Comparison of ENCODE assay signal across 25 mouse cellular contexts in the genomic region with DNA sequence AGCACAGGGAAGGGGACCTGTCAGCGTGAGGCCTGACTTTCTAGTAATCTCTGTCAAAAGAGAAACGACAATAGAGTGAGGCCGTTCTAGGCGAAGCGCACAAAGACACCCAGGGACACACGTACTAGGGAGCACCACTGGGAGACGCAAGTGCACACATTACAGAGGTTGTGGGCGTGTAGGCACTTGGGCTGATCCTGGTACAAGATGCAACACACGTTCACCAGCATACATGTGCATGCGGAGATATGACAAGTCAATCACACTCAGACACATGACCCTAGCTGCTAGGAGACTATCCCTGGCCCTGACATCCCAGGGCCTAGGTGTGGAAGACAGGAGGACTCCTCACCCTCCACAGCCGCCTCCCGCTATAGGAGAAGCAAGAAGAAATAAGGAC.
DNase-seq lines count a peak whose midpoint lies in the region; ATAC-seq and TF ChIP-seq lines count a peak whose summit lies in the region.
"Had no signal": no experiment of that assay in that cellular context is flagged by ENCODE, and none has a peak within 500 bp of the region (broad histone marks: within the 10 kb centered on the region; RNA-seq: fewer than 3 reads in every experiment).

No protein-coding gene starts in this region.

- no peak for ATAC-seq in midbrain, embryonic 13.5 days
- no peak for ATAC-seq in midbrain, embryonic 16.5 days
- ATAC-seq in liver, embryonic 12.5 days: peak; percentile 60
- ATAC-seq: forebrain, postnatal 0 days; intestine, embryonic 15.5 days had no signal

- TF ChIP-seq CTCF in thymus, adult 2 months (IDR thresholded peaks at IDR 0.05; ENCODE audit: borderline replicate concordance, control insufficient read depth, extremely low read depth, insufficient read depth, low read length, poor library complexity): no peak

- no peak overlapping the region for H3K4me3 ChIP-seq in heart, embryonic 10.5 days
- H3K4me3 ChIP-seq in midbrain, embryonic 13.5 days (replicated peaks): no peak overlapping the region
- H3K4me3 ChIP-seq in midbrain, embryonic 16.5 days (ENCODE audit: low read depth, low read length): no peak overlapping the region
- H3K4me3 ChIP-seq in liver, embryonic 12.5 days: no peak overlapping the region
- H3K4me3 ChIP-seq in thymus, adult 2 months (ENCODE audit: control insufficient read depth, insufficient read depth, low read length): no peak overlapping the region
- H3K4me3 ChIP-seq: embryonic facial prominence, embryonic 15.5 days; hindbrain, embryonic 15.5 days; intestine, embryonic 15.5 days; limb, embryonic 15.5 days; lung, embryonic 15.5 days; megakaryocyte, embryonic 14.5 days had no signal

- TF ChIP-seq POLR2A in thymus, adult 2 months (IDR thresholded peaks at IDR 0.05; ENCODE audit: control insufficient read depth, extremely low read depth, insufficient read depth, low read length, poor library complexity): no peak

- H3K4me2 ChIP-seq in midbrain, embryonic 13.5 days (replicated peaks): no peak overlapping the region
- H3K4me2 ChIP-seq in midbrain, embryonic 16.5 days (ENCODE audit: low read length): no peak overlapping the region
- H3K4me2 ChIP-seq in liver, embryonic 12.5 days: peak overlapping the region; percentile 31
- H3K4me2 ChIP-seq: embryonic facial prominence, embryonic 15.5 days; hindbrain, embryonic 15.5 days; intestine, embryonic 15.5 days; limb, embryonic 15.5 days; lung, embryonic 15.5 days had no signal

- DNase-seq in heart, embryonic 10.5 days (ENCODE audit: low spot score): no peak
- DNase-seq in heart, adult 8-10 months (ENCODE audit: low spot score): no peak
- DNase-seq in right cerebral cortex, adult 18-20 months: no peak
- DNase-seq in layer of hippocampus, adult 18-20 months (ENCODE audit: low spot score in 2 of 2): no peak
- DNase-seq in thymus, adult 2 months: no peak
- DNase-seq: adrenal gland, postnatal 14 days; cerebellum, adult 2 months; forebrain, postnatal 0 days; gastrocnemius, postnatal 25 days; heart, adult 18-20 months; kidney, adult 8-10 months; kidney, postnatal 14 days; layer of hippocampus, postnatal 36 days; lung, postnatal 36 days; right cerebral cortex, postnatal 14 days had no signal

- H3K27ac ChIP-seq in heart, embryonic 10.5 days: peak overlapping the region; percentile 78
- H3K27ac ChIP-seq in midbrain, embryonic 13.5 days: peak overlapping the region; percentile 35; the same call in 1 of the 2 replicates
- no peak overlapping the region for H3K27ac ChIP-seq in midbrain, embryonic 16.5 days (ENCODE audit: low read length)
- peak overlapping the region; percentile 70 for H3K27ac ChIP-seq in liver, embryonic 12.5 days
- H3K27ac ChIP-seq in thymus, adult 2 months (ENCODE audit: control insufficient read depth, insufficient read depth, low read length): no peak overlapping the region
- H3K27ac ChIP-seq: embryonic facial prominence, embryonic 15.5 days; hindbrain, embryonic 15.5 days; intestine, embryonic 15.5 days; lung, embryonic 15.5 days; stomach, postnatal 0 days had no signal

- no peak overlapping the region for H3K9ac ChIP-seq in midbrain, embryonic 13.5 days (replicated peaks)
- H3K9ac ChIP-seq in midbrain, embryonic 16.5 days (ENCODE audit: low read depth, low read length): no peak overlapping the region
- no peak overlapping the region for H3K9ac ChIP-seq in liver, embryonic 12.5 days
- H3K9ac ChIP-seq: embryonic facial prominence, embryonic 15.5 days; forebrain, postnatal 0 days; hindbrain, embryonic 15.5 days; intestine, embryonic 15.5 days; limb, embryonic 15.5 days; lung, embryonic 15.5 days had no signal

- H3K27me3 ChIP-seq in heart, embryonic 10.5 days (ENCODE audit: insufficient read depth, poor library complexity, severe bottlenecking): peaks cover 30% of the 10 kb centered on the region
- 0 out of 2 replicates have a peak, but pooled peaks cover 6% of the 10 kb centered on the region for H3K27me3 ChIP-seq in midbrain, embryonic 13.5 days
- no peaks in the 10 kb centered on the region for H3K27me3 ChIP-seq in midbrain, embryonic 16.5 days (ENCODE audit: control insufficient read depth, insufficient read depth, low read depth, low read length)
- no peaks in the 10 kb centered on the region for H3K27me3 ChIP-seq in liver, embryonic 12.5 days (replicated peaks)
- no peaks in the 10 kb centered on the region for H3K27me3 ChIP-seq in thymus, adult 2 months (ENCODE audit: control insufficient read depth, insufficient read depth, low read length)
- H3K27me3 ChIP-seq: embryonic facial prominence, embryonic 15.5 days; hindbrain, embryonic 15.5 days; intestine, embryonic 15.5 days; limb, embryonic 15.5 days; lung, embryonic 15.5 days had no signal

- WGBS in heart, embryonic 10.5 days: 82% methylated on average over 12 of the region's 12 CpGs
- WGBS in midbrain, embryonic 13.5 days: 80% methylated on average over 12 of the region's 12 CpGs
- 72% methylated on average over 12 of the region's 12 CpGs for WGBS in midbrain, embryonic 16.5 days
- 73% methylated on average over 12 of the region's 12 CpGs for WGBS in liver, embryonic 12.5 days (ENCODE audit: insufficient replicate concordance)
- 97% methylated on average over 12 of the region's 12 CpGs for whole genome bisulfite sequencing in thymus, adult 2 months

- no peaks in the 10 kb centered on the region for H3K36me3 ChIP-seq in heart, embryonic 10.5 days
- H3K36me3 ChIP-seq in midbrain, embryonic 13.5 days: no peaks in the 10 kb centered on the region
- H3K36me3 ChIP-seq in midbrain, embryonic 16.5 days (ENCODE audit: control insufficient read depth, insufficient read depth, low read length): no peaks in the 10 kb centered on the region
- H3K36me3 ChIP-seq in liver, embryonic 12.5 days: no peaks in the 10 kb centered on the region
- H3K36me3 ChIP-seq in thymus, adult 2 months (ENCODE audit: control insufficient read depth, insufficient read depth, low read length): no peaks in the 10 kb centered on the region
- H3K36me3 ChIP-seq: embryonic facial prominence, embryonic 15.5 days; hindbrain, embryonic 15.5 days; intestine, embryonic 15.5 days; limb, embryonic 15.5 days; lung, embryonic 15.5 days had no signal

- no peaks in the 10 kb centered on the region for H3K9me3 ChIP-seq in heart, embryonic 10.5 days
- no peaks in the 10 kb centered on the region for H3K9me3 ChIP-seq in midbrain, embryonic 13.5 days
- H3K9me3 ChIP-seq in midbrain, embryonic 16.5 days (replicated peaks; ENCODE audit: control insufficient read depth, low read length, poor library complexity, severe bottlenecking): no peaks in the 10 kb centered on the region
- no peaks in the 10 kb centered on the region for H3K9me3 ChIP-seq in liver, embryonic 12.5 days (replicated peaks)
- H3K9me3 ChIP-seq: embryonic facial prominence, embryonic 15.5 days; hindbrain, embryonic 15.5 days; intestine, embryonic 15.5 days; limb, embryonic 15.5 days; lung, embryonic 15.5 days; megakaryocyte, embryonic 14.5 days had no signal

- peaks cover 45% of the 10 kb centered on the region for H3K4me1 ChIP-seq in heart, embryonic 10.5 days
- peaks cover 46% of the 10 kb centered on the region for H3K4me1 ChIP-seq in midbrain, embryonic 13.5 days (replicated peaks)
- peaks cover 5% of the 10 kb centered on the region; the same call in 1 of the 2 replicates for H3K4me1 ChIP-seq in midbrain, embryonic 16.5 days (ENCODE audit: control insufficient read depth, insufficient read depth, low read length)
- peaks cover 33% of the 10 kb centered on the region for H3K4me1 ChIP-seq in liver, embryonic 12.5 days
- no peaks in the 10 kb centered on the region for H3K4me1 ChIP-seq in thymus, adult 2 months (replicated peaks; ENCODE audit: control insufficient read depth, insufficient read depth, low read length)

Comparison
In these comparisons a context has a peak if more than half of its experiments do, and no peak if none do; other contexts are left out.
1. H3K27ac ChIP-seq: peak in heart, embryonic 10.5 days (single experiment), midbrain, embryonic 13.5 days (single experiment) and liver, embryonic 12.5 days (single experiment); none in midbrain, embryonic 16.5 days (single experiment) and thymus, adult 2 months (single experiment).